In genomic region chr3:51364703-51365516, GRCm38 (mm10) we compare ENCODE assay signal across 8 mouse cellular contexts. TPM values are rescaled to one million over a fixed set of nuclear protein-coding genes. Genes with fewer than 3 reads are reported as not detected.
DNase-seq lines count a peak whose midpoint lies in the region; ATAC-seq and TF ChIP-seq lines count a peak whose summit lies in the region.

No protein-coding gene starts in this region.

- TF ChIP-seq POLR2A in bone marrow, adult 2 months (IDR thresholded peaks at IDR 0.05; ENCODE audit: borderline replicate concordance, control insufficient read depth, low read depth, low read length) = no peak
- TF ChIP-seq POLR2A in small intestine, adult 2 months (IDR thresholded peaks at IDR 0.05; ENCODE audit: low read depth, low read length) = no peak

- peak overlapping the region; percentile 56 for H3K4me3 ChIP-seq in bone marrow, adult 2 months (replicated peaks; ENCODE audit: control insufficient read depth, low read depth, low read length)
- H3K4me3 ChIP-seq in embryonic facial prominence, embryonic 14.5 days (ENCODE audit: low read depth, low read length) = peak overlapping the region; percentile 47
- peak overlapping the region; percentile 47 for H3K4me3 ChIP-seq in limb, embryonic 12.5 days (replicated peaks)
- peak overlapping the region; percentile 41 for H3K4me3 ChIP-seq in midbrain, embryonic 13.5 days (replicated peaks)
- H3K4me3 ChIP-seq in small intestine, adult 2 months (ENCODE audit: low read depth, low read length) = peak overlapping the region; percentile 67

- peak overlapping the region; percentile 62 for H3K9ac ChIP-seq in embryonic facial prominence, embryonic 14.5 days (ENCODE audit: low read depth, low read length)
- H3K9ac ChIP-seq in limb, embryonic 12.5 days (replicated peaks) = peak overlapping the region; percentile 56
- H3K9ac ChIP-seq in midbrain, embryonic 13.5 days (replicated peaks) = peak overlapping the region; percentile 46; the same call in 1 of the 2 replicates

- ATAC-seq in embryonic facial prominence, embryonic 14.5 days (ENCODE audit: low read depth) = peak; percentile 87
- peak; percentile 66 for ATAC-seq in limb, embryonic 12.5 days (ENCODE audit: insufficient number of reproducible peaks, insufficient read depth, low FRiP score, low TSS enrichment, low read depth)
- peak; percentile 93 for ATAC-seq in midbrain, embryonic 13.5 days

- WGBS in bone marrow, adult 2 months = 2% methylated on average over 31 of the region's 31 CpGs
- WGBS in embryonic facial prominence, embryonic 14.5 days = 7% methylated on average over 31 of the region's 31 CpGs
- 7% methylated on average over 31 of the region's 31 CpGs for WGBS in limb, embryonic 12.5 days
- WGBS in midbrain, embryonic 13.5 days = 7% methylated on average over 31 of the region's 31 CpGs
- 7% methylated on average over 31 of the region's 31 CpGs for WGBS in small intestine, adult 2 months

- TF ChIP-seq CTCF in bone marrow, adult 2 months (IDR thresholded peaks at IDR 0.05; ENCODE audit: control insufficient read depth, insufficient read depth, low read length) = peak; percentile 94
- peak; percentile 84; the same call in 1 of the 2 replicates for TF ChIP-seq CTCF in small intestine, adult 2 months (IDR thresholded peaks at IDR 0.05; ENCODE audit: extremely low read depth, insufficient read length, insufficient replicate concordance, low read depth, low read length)

- H3K27me3 ChIP-seq in embryonic facial prominence, embryonic 14.5 days (replicated peaks; ENCODE audit: control insufficient read depth, insufficient read depth, low read length) = 0 out of 2 replicates have a peak, but pooled peaks cover 3% of the 10 kb centered on the region
- 0 out of 2 replicates have a peak, but pooled peaks cover 4% of the 10 kb centered on the region for H3K27me3 ChIP-seq in limb, embryonic 12.5 days
- H3K27me3 ChIP-seq in midbrain, embryonic 13.5 days = peaks cover 26% of the 10 kb centered on the region
- no peaks in the 10 kb centered on the region for H3K27me3 ChIP-seq in small intestine, adult 2 months (ENCODE audit: control insufficient read depth, insufficient read depth, low read length)

- no peaks in the 10 kb centered on the region; the same call in 1 of the 2 replicates for H3K4me1 ChIP-seq in bone marrow, adult 2 months (ENCODE audit: control insufficient read depth, insufficient read depth, low read length)
- H3K4me1 ChIP-seq in embryonic facial prominence, embryonic 14.5 days (ENCODE audit: control insufficient read depth, insufficient read depth, low read length) = 0 out of 2 replicates have a peak, but pooled peaks cover 9% of the 10 kb centered on the region
- peaks cover 9% of the 10 kb centered on the region; the same call in 1 of the 2 replicates for H3K4me1 ChIP-seq in limb, embryonic 12.5 days (replicated peaks)
- H3K4me1 ChIP-seq in midbrain, embryonic 13.5 days (replicated peaks) = peaks cover 12% of the 10 kb centered on the region
- H3K4me1 ChIP-seq in small intestine, adult 2 months (ENCODE audit: control insufficient read depth, insufficient read depth, insufficient read length, low read length) = peaks cover 3% of the 10 kb centered on the region

- H3K9me3 ChIP-seq in embryonic facial prominence, embryonic 14.5 days (ENCODE audit: control insufficient read depth, low read length) = no peaks in the 10 kb centered on the region
- H3K9me3 ChIP-seq in limb, embryonic 12.5 days = no peaks in the 10 kb centered on the region
- no peaks in the 10 kb centered on the region for H3K9me3 ChIP-seq in midbrain, embryonic 13.5 days

- peak; percentile 89 for DNase-seq in A20 (ENCODE audit: low read depth, low spot score)
- DNase-seq in embryonic facial prominence, embryonic 14.5 days (ENCODE audit: low spot score) = peak; percentile 92
- DNase-seq in heart, adult 8-10 months (ENCODE audit: low spot score) = peak; percentile 80
- peak; percentile 57 to 72 for DNase-seq in kidney, adult 8-10 months

- H3K27ac ChIP-seq in bone marrow, adult 2 months (ENCODE audit: control insufficient read depth, insufficient read depth, low read depth, low read length, poor library complexity) = no peak overlapping the region
- no peak overlapping the region for H3K27ac ChIP-seq in embryonic facial prominence, embryonic 14.5 days (replicated peaks; ENCODE audit: low read depth, low read length)
- no peak overlapping the region for H3K27ac ChIP-seq in limb, embryonic 12.5 days
- no peak overlapping the region; the same call in 1 of the 2 replicates for H3K27ac ChIP-seq in midbrain, embryonic 13.5 days
- no peak overlapping the region for H3K27ac ChIP-seq in small intestine, adult 2 months (ENCODE audit: insufficient read depth, low read depth, low read length)

- H3K4me2 ChIP-seq in embryonic facial prominence, embryonic 14.5 days (ENCODE audit: low read depth, low read length) = peak overlapping the region; percentile 78
- H3K4me2 ChIP-seq in limb, embryonic 12.5 days = peak overlapping the region; percentile 68
- H3K4me2 ChIP-seq in midbrain, embryonic 13.5 days (replicated peaks) = peak overlapping the region; percentile 78

- H3K36me3 ChIP-seq in embryonic facial prominence, embryonic 14.5 days (ENCODE audit: control insufficient read depth, insufficient read depth, low read length) = no peaks in the 10 kb centered on the region
- H3K36me3 ChIP-seq in limb, embryonic 12.5 days = no peaks in the 10 kb centered on the region
- H3K36me3 ChIP-seq in midbrain, embryonic 13.5 days = no peaks in the 10 kb centered on the region
- H3K36me3 ChIP-seq in small intestine, adult 2 months (ENCODE audit: control insufficient read depth, insufficient read depth, low read length) = no peaks in the 10 kb centered on the region

RNA-seq across cellular contexts. Expression of gene Elf2, which starts 24.4 kb away (rescaled TPM):
- polyA plus RNA-seq in bone marrow, adult 2 months (2011; ENCODE audit: insufficient read depth, insufficient read length, low replicate concordance, missing spikeins) = 27.6 and 28.7 TPM in 2 replicates
- 55.3 and 56.8 TPM in 2 replicates for polyA plus RNA-seq in embryonic facial prominence, embryonic 14.5 days (2014; fragmentation: Nextera tagmentation; extraction: Ambion mirVana)
- total RNA-seq in heart, adult 8-10 months (2022) = 10 to 100 TPM; 40.6 to 52.9 (median 50.9) TPM
- polyA plus RNA-seq in limb, embryonic 12.5 days (2016; fragmentation: Nextera tagmentation; extraction: Ambion mirVana) = 56.6 and 59.3 TPM in 2 replicates
- polyA plus RNA-seq in midbrain, embryonic 13.5 days (2015; fragmentation: Nextera tagmentation; extraction: Ambion mirVana) = 50.3 and 51.3 TPM in 2 replicates
- 10.6 and 21.2 TPM in 2 replicates for polyA plus RNA-seq in small intestine, adult 2 months (2012; rRNA removed)

RNA-seq across cellular contexts. Expression of gene Mgarp, which starts 31.6 kb away (rescaled TPM):
- not detected in 2 replicates for polyA plus RNA-seq in bone marrow, adult 2 months (2011; ENCODE audit: insufficient read depth, insufficient read length, low replicate concordance, missing spikeins)
- polyA plus RNA-seq in embryonic facial prominence, embryonic 14.5 days (2014; fragmentation: Nextera tagmentation; extraction: Ambion mirVana) = 2.5 and 5.2 TPM in 2 replicates
- total RNA-seq in heart, adult 8-10 months (2022) = under 1 TPM; 0.22 to 0.37 (median 0.26) TPM
- polyA plus RNA-seq in limb, embryonic 12.5 days (2016; fragmentation: Nextera tagmentation; extraction: Ambion mirVana) = 3.8 and 4.8 TPM in 2 replicates
- polyA plus RNA-seq in midbrain, embryonic 13.5 days (2015; fragmentation: Nextera tagmentation; extraction: Ambion mirVana) = 5.6 and 12.0 TPM in 2 replicates
- polyA plus RNA-seq in small intestine, adult 2 months (2012; rRNA removed) = 0.37 TPM in 1 of 2 replicates, not detected in the other

RNA-seq across cellular contexts. Expression of gene Ndufc1, which starts 43.9 kb away (rescaled TPM):
- 72.8 and 74.8 TPM in 2 replicates for polyA plus RNA-seq in bone marrow, adult 2 months (2011; ENCODE audit: insufficient read depth, insufficient read length, low replicate concordance, missing spikeins)
- polyA plus RNA-seq in embryonic facial prominence, embryonic 14.5 days (2014; fragmentation: Nextera tagmentation; extraction: Ambion mirVana) = 663 and 761 TPM in 2 replicates
- total RNA-seq in heart, adult 8-10 months (2022) = 1,000 to 10,000 TPM; 1,660 to 1,731 (median 1,722) TPM
- 737 and 751 TPM in 2 replicates for polyA plus RNA-seq in limb, embryonic 12.5 days (2016; fragmentation: Nextera tagmentation; extraction: Ambion mirVana)
- 772 and 835 TPM in 2 replicates for polyA plus RNA-seq in midbrain, embryonic 13.5 days (2015; fragmentation: Nextera tagmentation; extraction: Ambion mirVana)
- 81.3 and 208 TPM in 2 replicates for polyA plus RNA-seq in small intestine, adult 2 months (2012; rRNA removed)

RNA-seq across cellular contexts. Expression of gene Naa15, which starts 50.0 kb away (rescaled TPM):
- polyA plus RNA-seq in bone marrow, adult 2 months (2011; ENCODE audit: insufficient read depth, insufficient read length, low replicate concordance, missing spikeins) = 52.3 and 83.8 TPM in 2 replicates
- polyA plus RNA-seq in embryonic facial prominence, embryonic 14.5 days (2014; fragmentation: Nextera tagmentation; extraction: Ambion mirVana) = 34.5 and 34.8 TPM in 2 replicates
- total RNA-seq in heart, adult 8-10 months (2022) = 10 to 100 TPM; 44.6 to 56.5 (median 48.1) TPM
- 60.5 and 60.6 TPM in 2 replicates for polyA plus RNA-seq in limb, embryonic 12.5 days (2016; fragmentation: Nextera tagmentation; extraction: Ambion mirVana)
- 56.4 and 63.7 TPM in 2 replicates for polyA plus RNA-seq in midbrain, embryonic 13.5 days (2015; fragmentation: Nextera tagmentation; extraction: Ambion mirVana)
- polyA plus RNA-seq in small intestine, adult 2 months (2012; rRNA removed) = 0.37 and 0.77 TPM in 2 replicates
